Mouse (Mus musculus): Measurements from ENCODE around the gene Prdx6b. TPM values are rescaled to one million over a fixed set of nuclear protein-coding genes. Genes with fewer than 3 reads are reported as not detected.

Prdx6b gene
- total RNA-seq, 2 experiments from 2014 or later, result not detected

- intact Hi-C loops (cut with DNase I), result no loop called here
- peak; percentile 87 to 88 for DNase-seq (ENCODE audit: low spot score in 2 of 2)
Measured at GRCm38 (mm10) chr2:80315242-80316161, 23.2 kb downstream of the Prdx6b start, which contains the start of gene Dnajc10. Dnajc10 (plus strand) TSS chr2:80315466.

GRCm38 (mm10) chr2:80322878-80323277 is 30.6 kb downstream of the Prdx6b start:
- intact Hi-C loops (cut with DNase I), result loop anchor here (5.0 kb wide), 1 partner anchor 34 kb away; no protein-coding TSS in a partner anchor
- DNase-seq (ENCODE audit: low spot score in 2 of 2), result no peak

- intact Hi-C loops (cut with DNase I), result no loop called here
- DNase-seq (ENCODE audit: low spot score in 2 of 2), result no peak
Measured at GRCm38 (mm10) chr2:80325779-80326178, 33.5 kb downstream of the Prdx6b start.

- DNase-seq (ENCODE audit: low spot score in 2 of 2), result no peak
- intact Hi-C loops (cut with DNase I), result no loop called here
Measured at GRCm38 (mm10) chr2:80327272-80327671, 35.0 kb downstream of the Prdx6b start.

- intact Hi-C loops (cut with DNase I), result no loop called here
- DNase-seq (ENCODE audit: low spot score in 2 of 2), result no peak
Measured at GRCm38 (mm10) chr2:80328961-80329653, 36.8 kb downstream of the Prdx6b start.

GRCm38 (mm10) chr2:80340537-80340936 is 48.3 kb downstream of the Prdx6b start:
- intact Hi-C loops (cut with DNase I), result no loop called here

More at GRCm38 (mm10) chr2:80340537-80340936, 48.3 kb downstream of the Prdx6b start:
- no peak for DNase-seq (ENCODE audit: low spot score in 2 of 2)

Other genes with a start within 250 kb of the Prdx6b start
- gene Pde1a, start 163.0 kb upstream of the Prdx6b start, total RNA-seq (2021), result 100 to 1,000 TPM; 123 to 133 TPM
- 10 to 100 TPM; 59.9 to 60.8 TPM for gene Dnajc10, start 23.0 kb downstream of the Prdx6b start, total RNA-seq (2021)
- gene Frzb, start 155.2 kb downstream of the Prdx6b start, total RNA-seq (2021), result 10 to 100 TPM; 18.3 to 26.8 TPM